Mouse (Mus musculus): Measurements from ENCODE around the gene St7l. TPM values are rescaled to one million over a fixed set of nuclear protein-coding genes. Genes with fewer than 3 reads are reported as not detected.

Gene St7l
- 10 to 100 TPM; 25.9 to 27.2 TPM for total RNA-seq (2023)

DNA sequence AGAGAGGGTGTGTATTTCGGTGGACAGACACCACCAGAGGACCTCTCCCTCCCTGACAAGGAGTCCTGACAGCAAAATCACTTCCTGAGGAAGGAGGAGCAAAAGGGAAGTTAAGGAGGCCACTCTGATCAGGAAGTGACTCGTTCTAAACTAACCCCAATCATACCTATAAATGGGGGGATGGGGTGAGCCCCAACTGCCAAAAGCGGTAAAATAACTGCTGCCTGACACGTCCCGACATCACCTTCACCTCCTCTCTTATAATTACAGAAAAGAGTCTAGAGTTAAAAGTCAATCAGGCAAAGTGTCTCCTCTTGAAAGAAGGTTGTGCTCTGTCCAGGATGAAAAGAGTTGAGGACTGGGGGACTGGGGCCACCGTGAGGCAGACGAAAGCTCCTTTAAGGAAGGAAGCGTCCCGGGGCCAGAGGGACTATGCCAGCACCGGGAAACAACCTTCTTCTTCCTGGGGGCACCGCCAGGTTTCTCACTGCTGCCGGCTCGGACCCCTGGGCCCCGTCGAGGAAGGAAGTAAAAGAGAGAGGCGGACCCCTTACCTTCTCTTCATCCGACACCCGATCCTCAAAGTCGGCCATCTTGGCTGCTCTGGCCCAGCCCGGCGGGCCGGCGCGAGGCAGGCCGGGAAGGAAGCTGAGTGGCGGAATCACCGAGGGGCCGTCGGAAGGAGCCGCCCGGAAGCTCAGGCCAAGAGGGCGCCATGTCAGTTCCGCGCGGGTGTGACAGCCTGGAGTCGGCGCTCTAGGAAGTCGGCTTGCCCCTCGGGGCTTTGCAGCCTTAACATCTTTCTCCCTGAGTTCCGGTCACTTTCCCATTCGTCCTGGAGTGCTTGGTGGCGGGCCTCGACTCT lies at the start of gene St7l, which contains the start of gene Capza1:
Gene St7l (plus strand): TSS at position 220 of the 865 bp plus-strand sequence.
Gene Capza1 (minus strand): TSS at position 720 of the 865 bp plus-strand sequence.

GRCm38 (mm10) chr3:104817991-104818748 lies 45.6 kb upstream of the St7l start, which contains the start of gene Mov10:
Gene Mov10 (minus strand): TSS chr3:104818563.

GRCm38 (mm10) chr3:104961066-104962059 lies 97.6 kb downstream of the St7l start, which contains the start of gene Wnt2b:
Gene Wnt2b (minus strand): TSS chr3:104961921.

Other genes with a start within 250 kb of the St7l start
- gene Slc16a1, start 225.3 kb upstream of the St7l start, total RNA-seq (2023) = 10 to 100 TPM; 13.4 to 20.8 TPM
- gene Ppm1j, start 82.9 kb upstream of the St7l start, total RNA-seq (2023) = not detected
- not detected for gene Fam19a3, start 82.2 kb upstream of the St7l start, total RNA-seq (2023)
- gene Rhoc, start 75.6 kb upstream of the St7l start, total RNA-seq (2023) = 10 to 100 TPM; 17.7 to 23.4 TPM
- gene Mov10, start 45.4 kb upstream of the St7l start, total RNA-seq (2023) = 10 to 100 TPM; 54.0 to 73.3 TPM
- gene Capza1, start 500 bp downstream of the St7l start, total RNA-seq (2023) = 100 to 1,000 TPM; 231 to 274 TPM
- gene Wnt2b, start 97.9 kb downstream of the St7l start, total RNA-seq (2023) = not detected
- under 1 TPM; 0.44 to 0.46 TPM for gene Cttnbp2nl, start 189.1 kb downstream of the St7l start, total RNA-seq (2023)
- gene 4930564D02Rik, start 202.8 kb downstream of the St7l start, total RNA-seq (2023) = not detected

Measured in neutrophil, adult 83 days (primary cell).